21 mouse cellular contexts compared by ENCODE assay signal in genomic region chr12:111447350-111447749, GRCm38 (mm10). TPM values are rescaled to one million over a fixed set of nuclear protein-coding genes. Genes with fewer than 3 reads are reported as not detected.
DNase-seq lines count a peak whose midpoint lies in the region; ATAC-seq lines count a peak whose summit lies in the region.
"Had no signal": no experiment of that assay in that cellular context is flagged by ENCODE, and none has a peak within 500 bp of the region (broad histone marks: within the 10 kb centered on the region; RNA-seq: fewer than 3 reads in every experiment).

No protein-coding gene starts in this region.

- ATAC-seq in neural tube, embryonic 11.5 days (ENCODE audit: insufficient read depth, low FRiP score, low TSS enrichment) = no peak
- no peak for ATAC-seq in neural tube, embryonic 15.5 days (ENCODE audit: low FRiP score)
- ATAC-seq: CD4-positive, CD25-positive, alpha-beta regulatory T cell, adult 4 months; intestine, embryonic 16.5 days had no signal

- WGBS in neural tube, embryonic 11.5 days = 16% methylated on average over 9 of the region's 9 CpGs
- WGBS in neural tube, embryonic 15.5 days = 10% methylated on average over 9 of the region's 9 CpGs
- 94% methylated on average over 9 of the region's 9 CpGs for WGBS in macrophage (ENCODE audit: missing documents)

- H3K9me3 ChIP-seq in neural tube, embryonic 11.5 days (ENCODE audit: control insufficient read depth, low read length) = no peaks in the 10 kb centered on the region
- no peaks in the 10 kb centered on the region for H3K9me3 ChIP-seq in neural tube, embryonic 15.5 days (replicated peaks)
- H3K9me3 ChIP-seq: forebrain, embryonic 12.5 days; heart, embryonic 15.5 days; hindbrain, embryonic 12.5 days had no signal

- no peaks in the 10 kb centered on the region for H3K36me3 ChIP-seq in neural tube, embryonic 11.5 days (ENCODE audit: control insufficient read depth, insufficient read depth, low read length)
- H3K36me3 ChIP-seq in neural tube, embryonic 15.5 days = no peaks in the 10 kb centered on the region
- H3K36me3 ChIP-seq in macrophage (ENCODE audit: inconsistent target) = peaks cover 50% of the 10 kb centered on the region
- H3K36me3 ChIP-seq: forebrain, embryonic 12.5 days; heart, embryonic 15.5 days; hindbrain, embryonic 12.5 days had no signal

- no peak overlapping the region for H3K4me2 ChIP-seq in neural tube, embryonic 11.5 days (ENCODE audit: low read depth)
- no peak overlapping the region for H3K4me2 ChIP-seq in neural tube, embryonic 15.5 days
- H3K4me2 ChIP-seq: forebrain, embryonic 12.5 days; heart, embryonic 15.5 days; hindbrain, embryonic 12.5 days had no signal

- no peak overlapping the region for H3K27ac ChIP-seq in neural tube, embryonic 11.5 days (ENCODE audit: low read depth, low read length)
- H3K27ac ChIP-seq in neural tube, embryonic 15.5 days (replicated peaks) = no peak overlapping the region
- peak overlapping the region; percentile 84 for H3K27ac ChIP-seq in macrophage
- H3K27ac ChIP-seq: forebrain, embryonic 12.5 days; heart, embryonic 15.5 days; hindbrain, embryonic 12.5 days had no signal

- H3K4me3 ChIP-seq in neural tube, embryonic 11.5 days (ENCODE audit: low read depth, low read length) = 0 out of 2 replicates have a peak overlapping the region, but pooled peaks have one; percentile 2
- no peak overlapping the region for H3K4me3 ChIP-seq in neural tube, embryonic 15.5 days (replicated peaks)
- no peak overlapping the region for H3K4me3 ChIP-seq in macrophage (ENCODE audit: inconsistent target)
- H3K4me3 ChIP-seq: forebrain, embryonic 12.5 days; heart, embryonic 15.5 days; hindbrain, embryonic 12.5 days had no signal

- peak; percentile 14 for DNase-seq in embryo, embryonic 10.5 days (ENCODE audit: low spot score)
- DNase-seq in embryo, embryonic 11 days = no peak
- DNase-seq in kidney, adult 18-20 months = peak; percentile 38
- DNase-seq in kidney, adult 11 months = no peak
- no peak for DNase-seq in neural tube, embryonic 11.5 days (ENCODE audit: low spot score)
- no peak for DNase-seq in ovary, adult 18-20 months (ENCODE audit: low spot score)
- DNase-seq: adrenal gland, postnatal 10 days; cerebellum, adult 2 months; left cerebral cortex, postnatal 4 days; lung, adult 18-20 months had no signal

- no peak overlapping the region for H3K9ac ChIP-seq in neural tube, embryonic 11.5 days (ENCODE audit: low read length)
- H3K9ac ChIP-seq in neural tube, embryonic 15.5 days (replicated peaks) = no peak overlapping the region
- H3K9ac ChIP-seq: forebrain, embryonic 12.5 days; heart, embryonic 15.5 days; hindbrain, embryonic 12.5 days had no signal

- peaks cover 91% of the 10 kb centered on the region for H3K79me2 ChIP-seq in macrophage (ENCODE audit: inconsistent target)

- H3K27me3 ChIP-seq in neural tube, embryonic 11.5 days (ENCODE audit: control insufficient read depth, insufficient read depth, low read length) = peaks cover 93% of the 10 kb centered on the region
- H3K27me3 ChIP-seq in neural tube, embryonic 15.5 days (replicated peaks) = peaks cover 99% of the 10 kb centered on the region

- H3K4me1 ChIP-seq in neural tube, embryonic 11.5 days (ENCODE audit: control insufficient read depth, insufficient read depth, low read length) = peaks cover 6% of the 10 kb centered on the region; the same call in 1 of the 2 replicates
- peaks cover 21% of the 10 kb centered on the region for H3K4me1 ChIP-seq in neural tube, embryonic 15.5 days

RNA-seq across cellular contexts. Expression of gene Tnfaip2, which starts 5.1 kb away (rescaled TPM):
- 3.4 and 3.7 TPM in 2 replicates for polyA plus RNA-seq in neural tube, embryonic 11.5 days (2014; fragmentation: Nextera tagmentation; extraction: Ambion mirVana)
- 1.00 and 3.3 TPM in 2 replicates for polyA plus RNA-seq in neural tube, embryonic 15.5 days (2015; fragmentation: Nextera tagmentation; extraction: Ambion mirVana)
- total RNA-seq in macrophage (2018; cell fraction: chromatin; rRNA removed) = over 10,000 TPM in 4 of 26 experiments, 1,000 to 10,000 TPM in 18, 100 to 1,000 TPM in 4; 785 to 11,990 (median 4,844) TPM
- 1,000 to 10,000 TPM in 8 of 26 experiments, 100 to 1,000 TPM in 18; 279 to 3,779 (median 516) TPM for total RNA-seq in macrophage (2018; cell fraction: cytosol; rRNA removed)
- total RNA-seq in macrophage (2018; cell fraction: nucleus; rRNA removed) = 1,000 to 10,000 TPM in 19 of 26 experiments, 100 to 1,000 TPM in 7; 417 to 7,545 (median 2,584) TPM
- 127 to 339 TPM (median 289 TPM) in 3 replicates for polyA plus RNA-seq in macrophage (2018)
- polyA plus RNA-seq: CD4-positive, CD25-positive, alpha-beta regulatory T cell, adult 4 months had no signal

RNA-seq across cellular contexts. Expression of gene Exoc3l4, which starts 30.5 kb away (rescaled TPM):
- 5.3 and 6.6 TPM in 2 replicates for polyA plus RNA-seq in neural tube, embryonic 11.5 days (2014; fragmentation: Nextera tagmentation; extraction: Ambion mirVana)
- polyA plus RNA-seq in neural tube, embryonic 15.5 days (2015; fragmentation: Nextera tagmentation; extraction: Ambion mirVana) = 1.9 and 11.8 TPM in 2 replicates
- total RNA-seq in macrophage (2018; cell fraction: chromatin; rRNA removed) = 100 to 1,000 TPM in 1 of 26 experiments, 10 to 100 TPM in 23, 1 to 10 TPM in 2; 9.1 to 109 (median 30.7) TPM
- 10 to 100 TPM in 20 of 26 experiments, 1 to 10 TPM in 6; 7.8 to 73.6 (median 15.0) TPM for total RNA-seq in macrophage (2018; cell fraction: cytosol; rRNA removed)
- total RNA-seq in macrophage (2018; cell fraction: nucleus; rRNA removed) = 100 to 1,000 TPM in 4 of 26 experiments, 10 to 100 TPM in 20, 1 to 10 TPM in 2; 8.3 to 170 (median 42.3) TPM
- 8.0 to 13.2 TPM (median 12.5 TPM) in 3 replicates for polyA plus RNA-seq in macrophage (2018)
- total RNA-seq: monocyte, adult 5-6 weeks; neutrophil, adult 5-6 weeks had no signal
- polyA plus RNA-seq: CD4-positive, CD25-positive, alpha-beta regulatory T cell, adult 4 months had no signal

RNA-seq across cellular contexts. Expression of gene Gm266, which starts 38.3 kb away (rescaled TPM):
- polyA plus RNA-seq in neural tube, embryonic 11.5 days (2014; fragmentation: Nextera tagmentation; extraction: Ambion mirVana) = 5.2 and 5.3 TPM in 2 replicates
- polyA plus RNA-seq in neural tube, embryonic 15.5 days (2015; fragmentation: Nextera tagmentation; extraction: Ambion mirVana) = 2.9 and 12.0 TPM in 2 replicates
- total RNA-seq in macrophage (2018; cell fraction: chromatin; rRNA removed) = not detected
- under 1 TPM in 2 of 26 experiments, not detected in 24; 0.10 to 0.14 TPM for total RNA-seq in macrophage (2018; cell fraction: cytosol; rRNA removed)
- total RNA-seq in macrophage (2018; cell fraction: nucleus; rRNA removed) = under 1 TPM in 1 of 26 experiments, not detected in 25; 0.86 TPM
- not detected in 3 replicates for polyA plus RNA-seq in macrophage (2018)
- total RNA-seq: MEL; monocyte, adult 5-6 weeks; neutrophil, adult 5-6 weeks had no signal
- polyA plus RNA-seq: CD4-positive, CD25-positive, alpha-beta regulatory T cell, adult 4 months had no signal

RNA-seq across cellular contexts. Expression of gene Lbhd2, which starts 40.7 kb away (rescaled TPM):
- not detected in 2 replicates for polyA plus RNA-seq in neural tube, embryonic 11.5 days (2014; fragmentation: Nextera tagmentation; extraction: Ambion mirVana)
- polyA plus RNA-seq in neural tube, embryonic 15.5 days (2015; fragmentation: Nextera tagmentation; extraction: Ambion mirVana) = 1.4 and 2.8 TPM in 2 replicates
- total RNA-seq in macrophage (2018; cell fraction: chromatin; rRNA removed) = not detected
- not detected for total RNA-seq in macrophage (2018; cell fraction: cytosol; rRNA removed)
- total RNA-seq in macrophage (2018; cell fraction: nucleus; rRNA removed) = not detected
- not detected in 3 replicates for polyA plus RNA-seq in macrophage (2018)
- total RNA-seq: gastrocnemius, postnatal 36 days; MEL; monocyte, adult 5-6 weeks; neutrophil, adult 5-6 weeks had no signal
- polyA plus RNA-seq: CD4-positive, CD25-positive, alpha-beta regulatory T cell, adult 4 months had no signal

Comparison
In these comparisons a context has a peak if more than half of its experiments do, and no peak if none do; other contexts are left out.
1. DNase-seq: peak in embryo, embryonic 10.5 days (single experiment) and kidney, adult 18-20 months (single experiment); none in embryo, embryonic 11 days (single experiment), kidney, adult 11 months (single experiment), neural tube, embryonic 11.5 days (single experiment) and ovary, adult 18-20 months (single experiment).
2. RNA of gene Tnfaip2, which starts 5.1 kb away (polyA plus RNA-seq): 127 to 339 TPM in macrophage; 3.4 to 3.7 TPM in neural tube, embryonic 11.5 days and 1.00 to 3.3 TPM in neural tube, embryonic 15.5 days; every median in the first group is over 10 times any median in the second.